Mouse (Mus musculus) left cerebral cortex, postnatal 25 days (tissue): ENCODE measurements at regions not wholly inside any gene's neighbourhood (a gene's known extent, or its start where the extent isn't known, plus 50 kb on each side); places are given as distances from the start of the nearest gene placed in this dataset.
A peak's percentile ranks its signal among the peaks of the same experiment; 100 is the strongest.
"Not testable (repeated sequence)": the region's sequence is repeated elsewhere in the genome, so short reads cannot be mapped to it uniquely, and the experiment has no call there.

Experiments used
- DNase-seq, 2 experiments: peaks; one replicate each; pipeline ENCODE4 v3.0.0; 2022; ENCODE audit warnings: low spot score in 2 of 2, mixed read lengths in 1 of 2
- intact Hi-C: fragments of 180-260 bp; cut with DNase I; formaldehyde crosslinking; loops from one replicate; pipeline ENCODE4 v1.15.1; 2025

GRCm38 (mm10) chr13:70260003-70260496 lies 377.4 kb downstream of the Ice1 start:
- intact Hi-C loops, result no loop called here
- DNase-seq, result no peak

- intact Hi-C loops, result no loop called here
Observed at GRCm38 (mm10) chr13:70263654-70264053, 373.8 kb downstream of the Ice1 start.

GRCm38 (mm10) chr13:70276884-70277378 lies 360.5 kb downstream of the Ice1 start:
- intact Hi-C loops, result not testable (repeated sequence)
- peak in 1 of 2 experiments; percentile 18 for DNase-seq

More at GRCm38 (mm10) chr13:70263654-70264053, 373.8 kb downstream of the Ice1 start:
- DNase-seq, result no peak

- intact Hi-C loops, result no loop called here
- peak; percentile 83 to 97 for DNase-seq
Observed at GRCm38 (mm10) chr13:70277667-70278591, 359.5 kb downstream of the Ice1 start.

- DNase-seq, result no peak
- intact Hi-C loops, result no loop called here
Observed at GRCm38 (mm10) chr13:70281051-70281847, 356.2 kb downstream of the Ice1 start.

GRCm38 (mm10) chr13:70282731-70283130 lies 354.7 kb downstream of the Ice1 start:
- no peak for DNase-seq
- intact Hi-C loops, result no loop called here

GRCm38 (mm10) chr13:70283231-70283630 lies 354.2 kb downstream of the Ice1 start:
- intact Hi-C loops, result no loop called here
- no peak for DNase-seq

GRCm38 (mm10) chr13:70292713-70293112 lies 344.7 kb downstream of the Ice1 start:
- intact Hi-C loops, result no loop called here
- no peak for DNase-seq

GRCm38 (mm10) chr13:70303953-70304525 lies 333.4 kb downstream of the Ice1 start:
- intact Hi-C loops, result no loop called here

GRCm38 (mm10) chr13:70310516-70310915 lies 326.9 kb downstream of the Ice1 start:
- intact Hi-C loops, result no loop called here
- no peak for DNase-seq

More at GRCm38 (mm10) chr13:70303953-70304525, 333.4 kb downstream of the Ice1 start:
- no peak for DNase-seq

GRCm38 (mm10) chr13:70311226-70312055 lies 326.0 kb downstream of the Ice1 start:
- DNase-seq, result no peak
- intact Hi-C loops, result no loop called here

- intact Hi-C loops, result no loop called here
- no peak for DNase-seq
Observed at GRCm38 (mm10) chr13:70313205-70313604, 324.2 kb downstream of the Ice1 start.

GRCm38 (mm10) chr13:70323537-70323936 lies 313.9 kb downstream of the Ice1 start:
- intact Hi-C loops, result no loop called here
- DNase-seq, result no peak

GRCm38 (mm10) chr13:70336069-70336468 lies 301.4 kb downstream of the Ice1 start:
- intact Hi-C loops, result no loop called here

GRCm38 (mm10) chr13:70340437-70340836 lies 297.0 kb downstream of the Ice1 start:
- intact Hi-C loops, result no loop called here
- no peak for DNase-seq

More at GRCm38 (mm10) chr13:70336069-70336468, 301.4 kb downstream of the Ice1 start:
- no peak for DNase-seq

- intact Hi-C loops, result no loop called here
- DNase-seq, result no peak
Observed at GRCm38 (mm10) chr13:70343191-70343734, 294.2 kb downstream of the Ice1 start.

GRCm38 (mm10) chr13:70343911-70344310 lies 293.5 kb downstream of the Ice1 start:
- intact Hi-C loops, result no loop called here
- DNase-seq, result no peak

GRCm38 (mm10) chr13:70344311-70344710 lies 293.1 kb downstream of the Ice1 start:
- intact Hi-C loops, result no loop called here
- DNase-seq, result no peak

- intact Hi-C loops, result no loop called here
- DNase-seq, result no peak
Observed at GRCm38 (mm10) chr13:70348456-70348855, 289.0 kb downstream of the Ice1 start.
